Mouse (Mus musculus): ENCODE measurements around the gene Atf7ip2. TPM values are rescaled to one million over a fixed set of nuclear protein-coding genes. Genes with fewer than 3 reads are reported as not detected.

Gene Atf7ip2
- polyA plus RNA-seq, 1 experiment from 2014 or later: 0.08 TPM

- H3K27me3 ChIP-seq (ENCODE audit: control insufficient read depth, insufficient read depth, low read depth, low read length): 0 out of 2 replicates have a peak, but pooled peaks cover 2% of the 10 kb centered on the region
- no peak for ATAC-seq
- 50% methylated on average over 12 of the region's 12 CpGs for WGBS
Observed at GRCm38 (mm10) chr16:10280286-10280951, 87.9 kb downstream of the Atf7ip2 start.

DNA sequence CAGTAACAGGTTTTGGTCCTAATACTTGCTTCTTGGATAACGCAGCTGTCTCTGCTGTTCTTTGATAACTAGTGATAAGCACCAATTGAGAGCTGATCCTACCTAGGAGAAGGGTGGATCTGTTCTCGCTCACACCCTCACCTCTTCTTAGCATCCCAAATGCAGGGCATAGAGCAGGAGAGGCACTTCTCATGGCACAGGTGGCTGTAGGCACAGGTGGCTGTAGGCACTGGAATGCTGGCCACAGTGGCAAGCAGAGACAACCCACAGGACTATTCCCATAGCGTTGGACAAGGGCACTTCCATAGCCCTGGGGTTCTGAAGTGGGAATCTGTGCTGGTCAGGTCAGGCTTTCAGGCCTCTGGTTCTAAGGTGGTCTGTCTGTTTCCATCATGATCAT lies 89.4 kb downstream of the Atf7ip2 start:
- Histone ChIP-seq H3K4me2 (ENCODE audit: low read length) (no peak overlapping the region), H3K4me3 (ENCODE audit: low read depth, low read length) (no peak overlapping the region), H3K4me1 (ENCODE audit: control insufficient read depth, insufficient read depth, low read length) (no peaks in the 10 kb centered on the region), H3K27me3 (ENCODE audit: control insufficient read depth, insufficient read depth, low read depth, low read length) (0 out of 2 replicates have a peak, but pooled peaks cover 2% of the 10 kb centered on the region), H3K9me3 (replicated peaks; ENCODE audit: control insufficient read depth, low read length, poor library complexity, severe bottlenecking) (no peaks in the 10 kb centered on the region), H3K36me3 (ENCODE audit: control insufficient read depth, insufficient read depth, low read length) (no peaks in the 10 kb centered on the region), H3K27ac (ENCODE audit: low read length) (no peak overlapping the region), H3K9ac (ENCODE audit: low read depth, low read length) (no peak overlapping the region)
- WGBS: 87% methylated on average over 3 of the region's 3 CpGs
- no peak for ATAC-seq

More at GRCm38 (mm10) chr16:10280286-10280951, 87.9 kb downstream of the Atf7ip2 start:
- Histone ChIP-seq H3K9me3 (replicated peaks; ENCODE audit: control insufficient read depth, low read length, poor library complexity, severe bottlenecking) (no peaks in the 10 kb centered on the region), H3K4me1 (ENCODE audit: control insufficient read depth, insufficient read depth, low read length) (no peaks in the 10 kb centered on the region), H3K27ac (ENCODE audit: low read length) (no peak overlapping the region), H3K36me3 (ENCODE audit: control insufficient read depth, insufficient read depth, low read length) (no peaks in the 10 kb centered on the region), H3K4me2 (ENCODE audit: low read length) (no peak overlapping the region), H3K9ac (ENCODE audit: low read depth, low read length) (no peak overlapping the region), H3K4me3 (ENCODE audit: low read depth, low read length) (no peak overlapping the region)

DNA sequence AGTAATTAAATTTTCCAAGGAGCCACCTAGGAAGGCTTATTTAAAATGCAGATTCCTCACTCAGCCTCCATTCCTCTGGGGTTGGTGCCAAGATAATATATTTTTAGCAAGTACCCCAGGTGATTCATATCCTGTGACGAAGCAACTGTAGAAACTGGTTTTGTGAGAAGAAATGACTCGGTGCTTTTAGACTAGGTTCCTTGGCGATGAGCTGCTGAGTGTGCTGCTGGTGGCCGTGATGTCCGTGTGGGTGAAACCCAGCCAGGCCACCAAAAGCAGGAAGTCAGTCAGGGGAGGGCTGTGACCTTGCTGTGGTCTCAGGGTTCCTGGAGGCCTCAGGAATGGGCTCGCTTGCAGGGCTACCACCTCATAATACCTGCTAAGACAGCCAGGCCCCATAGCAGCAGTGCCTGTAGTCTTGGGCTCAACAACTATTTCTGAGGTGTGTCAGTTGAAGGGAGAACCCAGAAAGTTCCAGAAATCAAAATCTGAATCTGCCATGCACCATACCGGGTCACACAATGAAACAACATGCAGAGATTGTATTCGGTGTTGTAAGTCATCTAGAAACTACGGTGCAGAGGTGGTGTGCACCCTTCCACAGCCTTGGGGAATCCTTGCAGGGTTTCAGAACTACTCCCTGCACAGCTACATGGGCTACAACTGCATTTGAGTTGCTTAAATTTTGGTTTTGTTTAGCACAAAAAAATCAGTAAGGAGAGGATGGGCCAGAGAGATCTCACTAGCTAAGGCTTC lies 94.2 kb downstream of the Atf7ip2 start:
- no peak for ATAC-seq
- 82% methylated on average over 9 of the region's 9 CpGs for WGBS

DNA sequence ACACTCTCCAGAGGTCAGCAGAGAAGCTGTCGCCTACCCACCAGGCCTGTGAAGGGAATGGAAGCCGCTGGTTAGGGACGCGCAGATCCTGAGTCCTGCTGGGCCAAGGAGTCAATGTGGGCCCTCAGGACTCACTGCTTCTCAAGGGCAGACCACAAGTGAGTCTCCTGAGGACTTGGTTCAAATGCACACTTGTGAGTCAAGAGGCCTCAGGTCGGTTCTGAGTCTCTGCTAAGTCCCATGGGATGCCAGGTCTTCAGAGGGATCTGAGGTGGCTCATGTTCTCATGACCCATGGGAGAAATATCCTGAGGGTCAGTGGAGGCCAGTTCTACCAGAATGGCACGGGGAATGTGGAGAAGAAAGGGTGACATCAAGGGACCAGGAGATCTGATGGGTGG lies 95.6 kb downstream of the Atf7ip2 start:
- Histone ChIP-seq H3K27ac (ENCODE audit: low read length) (no peak overlapping the region), H3K4me2 (ENCODE audit: low read length) (no peak overlapping the region), H3K4me3 (ENCODE audit: low read depth, low read length) (no peak overlapping the region), H3K9ac (ENCODE audit: low read depth, low read length) (no peak overlapping the region), H3K27me3 (ENCODE audit: control insufficient read depth, insufficient read depth, low read depth, low read length) (no peaks in the 10 kb centered on the region), H3K9me3 (replicated peaks; ENCODE audit: control insufficient read depth, low read length, poor library complexity, severe bottlenecking) (no peaks in the 10 kb centered on the region), H3K36me3 (ENCODE audit: control insufficient read depth, insufficient read depth, low read length) (no peaks in the 10 kb centered on the region), H3K4me1 (ENCODE audit: control insufficient read depth, insufficient read depth, low read length) (no peaks in the 10 kb centered on the region)
- ATAC-seq: no peak
- 85% methylated on average over 6 of the region's 6 CpGs for WGBS

More for the DNA sequence above, 94.2 kb downstream of the Atf7ip2 start:
- Histone ChIP-seq H3K9me3 (replicated peaks; ENCODE audit: control insufficient read depth, low read length, poor library complexity, severe bottlenecking) (no peaks in the 10 kb centered on the region), H3K36me3 (ENCODE audit: control insufficient read depth, insufficient read depth, low read length) (no peaks in the 10 kb centered on the region), H3K27me3 (ENCODE audit: control insufficient read depth, insufficient read depth, low read depth, low read length) (no peaks in the 10 kb centered on the region), H3K9ac (ENCODE audit: low read depth, low read length) (no peak overlapping the region), H3K4me2 (ENCODE audit: low read length) (no peak overlapping the region), H3K4me1 (ENCODE audit: control insufficient read depth, insufficient read depth, low read length) (no peaks in the 10 kb centered on the region), H3K4me3 (ENCODE audit: low read depth, low read length) (no peak overlapping the region), H3K27ac (ENCODE audit: low read length) (no peak overlapping the region)

DNA sequence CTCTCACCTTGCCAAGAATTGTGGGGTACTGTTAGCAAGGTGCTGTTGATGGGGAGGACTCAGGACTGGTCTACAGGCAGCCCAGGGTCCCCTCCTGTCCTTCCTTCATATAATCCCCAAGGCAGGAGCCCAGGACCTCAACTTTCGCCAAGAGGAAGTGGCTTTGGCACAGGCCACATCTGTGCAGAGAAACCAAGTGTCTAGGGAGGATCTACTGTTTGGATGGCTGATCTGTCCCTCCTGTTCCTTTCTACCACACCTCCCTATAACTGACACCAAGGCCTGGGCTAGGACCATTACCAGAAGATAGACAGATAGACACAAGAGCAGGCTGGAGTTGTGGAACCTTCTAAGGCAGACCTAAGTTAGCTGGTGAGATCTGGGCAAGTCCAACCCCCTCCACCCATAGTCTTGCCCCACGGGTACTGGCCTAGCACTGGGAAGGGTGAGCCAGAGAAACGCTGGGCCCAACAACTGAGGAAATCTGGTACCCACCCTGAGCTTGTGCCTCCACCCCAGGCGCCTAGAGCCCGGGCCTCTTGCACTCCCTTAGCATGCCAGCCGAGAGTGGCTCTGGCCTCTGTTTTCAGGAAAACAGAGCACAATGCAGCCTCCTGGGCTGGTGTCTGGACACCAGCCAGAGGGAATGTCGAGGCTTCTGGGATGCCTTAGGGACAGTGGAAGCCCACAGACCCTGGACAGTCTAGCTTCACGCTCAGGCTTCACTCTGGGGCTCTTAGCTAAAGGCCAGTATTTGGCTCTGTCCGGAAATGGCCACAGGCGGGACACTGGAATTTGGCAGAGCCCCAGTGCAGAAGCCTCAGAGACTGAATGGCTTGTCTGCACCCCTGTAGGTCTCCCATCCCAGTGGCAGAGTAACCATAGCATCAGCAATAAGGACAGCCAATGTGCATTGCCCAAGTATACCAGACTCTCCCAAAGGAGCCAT lies 105.5 kb downstream of the Atf7ip2 start:
- Histone ChIP-seq H3K27ac (ENCODE audit: low read length) (no peak overlapping the region), H3K4me2 (ENCODE audit: low read length) (no peak overlapping the region), H3K9me3 (replicated peaks; ENCODE audit: control insufficient read depth, low read length, poor library complexity, severe bottlenecking) (no peaks in the 10 kb centered on the region), H3K9ac (ENCODE audit: low read depth, low read length) (no peak overlapping the region), H3K4me3 (ENCODE audit: low read depth, low read length) (no peak overlapping the region), H3K36me3 (ENCODE audit: control insufficient read depth, insufficient read depth, low read length) (no peaks in the 10 kb centered on the region), H3K4me1 (ENCODE audit: control insufficient read depth, insufficient read depth, low read length) (no peaks in the 10 kb centered on the region), H3K27me3 (ENCODE audit: control insufficient read depth, insufficient read depth, low read depth, low read length) (no peaks in the 10 kb centered on the region)
- 80% methylated on average over 10 of the region's 10 CpGs for WGBS
- ATAC-seq: no peak

DNA sequence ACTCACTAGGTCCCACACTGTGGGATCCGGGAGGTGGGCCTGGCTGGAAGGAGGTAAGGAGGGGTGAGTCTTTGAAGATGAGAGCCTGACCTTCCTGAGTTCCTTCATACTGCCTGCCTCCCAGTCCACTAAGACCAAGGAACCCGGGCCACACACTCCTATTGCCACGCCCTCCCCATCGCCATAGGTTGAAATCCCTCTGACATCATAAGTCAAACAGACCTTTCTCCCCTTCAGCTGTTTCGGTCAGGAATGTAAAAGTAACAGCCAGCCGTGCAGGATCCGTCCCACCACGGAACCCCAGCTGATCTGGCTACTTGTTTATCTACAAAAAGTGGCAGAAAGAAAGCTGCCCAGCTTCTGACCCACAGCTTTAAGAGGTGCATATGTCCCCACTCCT lies 107.1 kb downstream of the Atf7ip2 start:
- 36% methylated on average over 8 of the region's 8 CpGs for WGBS
- H3K9ac ChIP-seq (ENCODE audit: low read depth, low read length): no peak overlapping the region
- no peaks in the 10 kb centered on the region for H3K27me3 ChIP-seq (ENCODE audit: control insufficient read depth, insufficient read depth, low read depth, low read length)
- H3K4me1 ChIP-seq (ENCODE audit: control insufficient read depth, insufficient read depth, low read length): no peaks in the 10 kb centered on the region
- H3K4me2 ChIP-seq (ENCODE audit: low read length): no peak overlapping the region
- H3K36me3 ChIP-seq (ENCODE audit: control insufficient read depth, insufficient read depth, low read length): no peaks in the 10 kb centered on the region
- H3K9me3 ChIP-seq (replicated peaks; ENCODE audit: control insufficient read depth, low read length, poor library complexity, severe bottlenecking): no peaks in the 10 kb centered on the region
- H3K4me3 ChIP-seq (ENCODE audit: low read depth, low read length): no peak overlapping the region
- ATAC-seq: no peak
- no peak overlapping the region for H3K27ac ChIP-seq (ENCODE audit: low read length)

DNA sequence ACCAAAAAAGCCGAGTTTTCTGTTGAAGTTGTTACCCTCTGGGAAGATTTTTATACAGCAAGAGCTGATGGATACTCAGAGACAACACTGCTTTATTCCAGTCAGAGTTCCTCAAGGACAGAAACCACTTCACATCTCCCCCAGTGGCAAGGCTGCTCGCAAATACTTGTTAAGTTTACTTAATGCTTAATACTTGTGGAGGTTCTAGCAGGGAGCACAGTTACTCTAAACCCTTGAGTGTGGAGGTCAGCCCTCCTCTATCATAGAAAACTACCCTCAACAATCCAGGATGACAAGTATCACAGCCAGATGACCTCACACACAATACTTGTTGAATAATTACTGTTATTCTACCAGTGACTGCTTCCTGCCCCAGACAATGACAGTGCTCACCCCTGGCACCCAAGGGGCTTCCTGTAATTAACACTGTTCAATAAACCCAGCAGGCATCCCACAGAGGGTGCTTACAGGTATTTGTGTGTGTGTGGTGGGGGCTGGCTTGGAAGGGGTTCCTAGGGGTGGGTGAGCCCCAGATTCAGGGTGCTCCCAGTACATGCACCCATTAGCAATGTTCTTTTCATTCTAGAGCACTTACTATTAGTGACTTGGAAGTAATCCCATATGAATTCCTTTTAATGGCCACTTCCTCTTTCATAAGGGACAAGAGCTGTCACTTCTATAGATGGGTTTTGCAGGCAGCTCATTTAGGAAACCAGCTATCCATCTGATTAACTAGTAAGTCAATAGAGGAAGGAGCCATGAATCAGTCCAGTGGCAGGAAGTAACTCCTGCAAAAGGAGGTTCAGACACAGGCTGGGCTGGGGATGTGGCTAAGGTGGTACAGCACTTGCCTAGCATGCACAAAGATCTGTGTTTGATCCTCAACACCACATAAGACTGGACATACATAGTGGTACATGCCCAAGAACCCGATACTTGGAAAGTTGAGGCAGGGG lies 108.0 kb downstream of the Atf7ip2 start:
- no peaks in the 10 kb centered on the region for H3K36me3 ChIP-seq (ENCODE audit: control insufficient read depth, insufficient read depth, low read length)
- H3K9me3 ChIP-seq (replicated peaks; ENCODE audit: control insufficient read depth, low read length, poor library complexity, severe bottlenecking): no peaks in the 10 kb centered on the region
- H3K4me2 ChIP-seq (ENCODE audit: low read length): no peak overlapping the region
- H3K27ac ChIP-seq (ENCODE audit: low read length): no peak overlapping the region
- no peak overlapping the region for H3K4me3 ChIP-seq (ENCODE audit: low read depth, low read length)
- no peaks in the 10 kb centered on the region for H3K4me1 ChIP-seq (ENCODE audit: control insufficient read depth, insufficient read depth, low read length)
- WGBS: 75% methylated on average over 3 of the region's 3 CpGs
- H3K27me3 ChIP-seq (ENCODE audit: control insufficient read depth, insufficient read depth, low read depth, low read length): no peaks in the 10 kb centered on the region
- ATAC-seq: no peak
- no peak overlapping the region for H3K9ac ChIP-seq (ENCODE audit: low read depth, low read length)
